Mouse (Mus musculus): ENCODE results near the gene Lcn12. TPM values are rescaled to one million over a fixed set of nuclear protein-coding genes. Genes with fewer than 3 reads are reported as not detected.

The Lcn12 gene
- polyA plus RNA-seq, 1 experiment from 2014 or later: not detected

GRCm38 (mm10) chr2:25457022-25457896, 36.5 kb downstream of the Lcn12 start:
- Histone ChIP-seq H3K4me2 (ENCODE audit: low read depth, low read length) (no peak overlapping the region), H3K27me3 (replicated peaks; ENCODE audit: control insufficient read depth, insufficient read depth, low read length) (no peaks in the 10 kb centered on the region), H3K9me3 (ENCODE audit: control insufficient read depth, low read length) (no peaks in the 10 kb centered on the region), H3K4me3 (ENCODE audit: low read depth, low read length) (no peak overlapping the region), H3K4me1 (ENCODE audit: control insufficient read depth, insufficient read depth, low read length) (peaks cover 10% of the 10 kb centered on the region; the same call in 1 of the 2 replicates), H3K36me3 (ENCODE audit: control insufficient read depth, insufficient read depth, low read length) (no peaks in the 10 kb centered on the region), H3K9ac (ENCODE audit: low read depth, low read length) (no peak overlapping the region), H3K27ac (replicated peaks; ENCODE audit: low read depth, low read length) (no peak overlapping the region)
- 87% methylated on average over 9 of the region's 9 CpGs for WGBS
- no peak for DNase-seq (ENCODE audit: low spot score)
- ATAC-seq (ENCODE audit: low read depth): no peak

GRCm38 (mm10) chr2:25456205-25456953, 37.3 kb downstream of the Lcn12 start, which contains the start of gene Clic3:
TSS of gene Clic3 (plus strand) at chr2:25456838.
- H3K4me2 ChIP-seq (ENCODE audit: low read depth, low read length): no peak within 1 kb of the TSS
- DNase-seq (ENCODE audit: low spot score) (peak; percentile 17), ATAC-seq (ENCODE audit: low read depth) (no peak)
- H3K36me3 ChIP-seq (ENCODE audit: control insufficient read depth, insufficient read depth, low read length): no peaks in the 10 kb centered on the region
- peaks cover 10% of the 10 kb centered on the region; the same call in 1 of the 2 replicates for H3K4me1 ChIP-seq (ENCODE audit: control insufficient read depth, insufficient read depth, low read length)
- no peak within 1 kb of the TSS for H3K27ac ChIP-seq (replicated peaks; ENCODE audit: low read depth, low read length)
- H3K27me3 ChIP-seq (replicated peaks; ENCODE audit: control insufficient read depth, insufficient read depth, low read length): no peaks in the 10 kb centered on the region
- H3K9me3 ChIP-seq (ENCODE audit: control insufficient read depth, low read length): no peaks in the 10 kb centered on the region
- no peak within 1 kb of the TSS for H3K4me3 ChIP-seq (ENCODE audit: low read depth, low read length)
- WGBS: 59% methylated on average over 14 of the region's 14 CpGs
- no peak within 1 kb of the TSS for H3K9ac ChIP-seq (ENCODE audit: low read depth, low read length)

GRCm38 (mm10) chr2:25452951-25453350, 40.8 kb downstream of the Lcn12 start:
- H3K4me1 ChIP-seq (ENCODE audit: control insufficient read depth, insufficient read depth, low read length): no peaks in the 10 kb centered on the region
- ATAC-seq (ENCODE audit: low read depth): no peak
- WGBS: 24% methylated on average over 1 of the region's 1 CpGs
- no peak overlapping the region for H3K27ac ChIP-seq (replicated peaks; ENCODE audit: low read depth, low read length)
- no peaks in the 10 kb centered on the region for H3K36me3 ChIP-seq (ENCODE audit: control insufficient read depth, insufficient read depth, low read length)
- DNase-seq (ENCODE audit: low spot score): no peak
- no peak overlapping the region for H3K9ac ChIP-seq (ENCODE audit: low read depth, low read length)
- no peak overlapping the region for H3K4me3 ChIP-seq (ENCODE audit: low read depth, low read length)
- no peaks in the 10 kb centered on the region for H3K9me3 ChIP-seq (ENCODE audit: control insufficient read depth, low read length)
- no peak overlapping the region for H3K4me2 ChIP-seq (ENCODE audit: low read depth, low read length)
- no peaks in the 10 kb centered on the region for H3K27me3 ChIP-seq (replicated peaks; ENCODE audit: control insufficient read depth, insufficient read depth, low read length)

- Histone ChIP-seq H3K27me3 (replicated peaks; ENCODE audit: control insufficient read depth, insufficient read depth, low read length) (no peaks in the 10 kb centered on the region), H3K4me2 (ENCODE audit: low read depth, low read length) (no peak overlapping the region), H3K27ac (replicated peaks; ENCODE audit: low read depth, low read length) (no peak overlapping the region), H3K4me3 (ENCODE audit: low read depth, low read length) (no peak overlapping the region), H3K4me1 (ENCODE audit: control insufficient read depth, insufficient read depth, low read length) (no peaks in the 10 kb centered on the region), H3K9ac (ENCODE audit: low read depth, low read length) (no peak overlapping the region), H3K36me3 (ENCODE audit: control insufficient read depth, insufficient read depth, low read length) (no peaks in the 10 kb centered on the region), H3K9me3 (ENCODE audit: control insufficient read depth, low read length) (no peaks in the 10 kb centered on the region)
- no peak for ATAC-seq (ENCODE audit: low read depth)
- no peak for DNase-seq (ENCODE audit: low spot score)
- 75% methylated on average over 8 of the region's 8 CpGs for WGBS
These were observed 42.7 kb downstream of the Lcn12 start for GRCm38 (mm10) chr2:25450853-25451647.

GRCm38 (mm10) chr2:25442682-25443081, 51.0 kb downstream of the Lcn12 start:
- no peak overlapping the region for H3K4me3 ChIP-seq (ENCODE audit: low read depth, low read length)
- 0 out of 2 replicates have a peak, but pooled peaks cover 7% of the 10 kb centered on the region for H3K36me3 ChIP-seq (ENCODE audit: control insufficient read depth, insufficient read depth, low read length)
- no peaks in the 10 kb centered on the region for H3K9me3 ChIP-seq (ENCODE audit: control insufficient read depth, low read length)
- 92% methylated on average over 13 of the region's 14 CpGs for WGBS
- no peak overlapping the region for H3K4me2 ChIP-seq (ENCODE audit: low read depth, low read length)
- ATAC-seq (ENCODE audit: low read depth): no peak
- no peak for DNase-seq (ENCODE audit: low spot score)
- H3K27ac ChIP-seq (replicated peaks; ENCODE audit: low read depth, low read length): no peak overlapping the region
- H3K9ac ChIP-seq (ENCODE audit: low read depth, low read length): no peak overlapping the region
- no peaks in the 10 kb centered on the region for H3K4me1 ChIP-seq (ENCODE audit: control insufficient read depth, insufficient read depth, low read length)
- H3K27me3 ChIP-seq (replicated peaks; ENCODE audit: control insufficient read depth, insufficient read depth, low read length): no peaks in the 10 kb centered on the region

- ATAC-seq (ENCODE audit: low read depth): no peak
These were observed 52.6 kb downstream of the Lcn12 start for GRCm38 (mm10) chr2:25441067-25441466.

More at GRCm38 (mm10) chr2:25441067-25441466, 52.6 kb downstream of the Lcn12 start:
- H3K4me2 ChIP-seq (ENCODE audit: low read depth, low read length): no peak overlapping the region
- no peak overlapping the region for H3K4me3 ChIP-seq (ENCODE audit: low read depth, low read length)
- no peaks in the 10 kb centered on the region for H3K9me3 ChIP-seq (ENCODE audit: control insufficient read depth, low read length)
- H3K36me3 ChIP-seq (ENCODE audit: control insufficient read depth, insufficient read depth, low read length): 0 out of 2 replicates have a peak, but pooled peaks cover 7% of the 10 kb centered on the region
- no peaks in the 10 kb centered on the region for H3K27me3 ChIP-seq (replicated peaks; ENCODE audit: control insufficient read depth, insufficient read depth, low read length)
- 86% methylated on average over 20 of the region's 20 CpGs for WGBS
- no peak overlapping the region for H3K27ac ChIP-seq (replicated peaks; ENCODE audit: low read depth, low read length)
- no peaks in the 10 kb centered on the region for H3K4me1 ChIP-seq (ENCODE audit: control insufficient read depth, insufficient read depth, low read length)
- H3K9ac ChIP-seq (ENCODE audit: low read depth, low read length): no peak overlapping the region
- no peak for DNase-seq (ENCODE audit: low spot score)

Small RNAs within 50 kb of the gene (microRNA-seq; reads per million reads assigned to microRNA genes)
- not detected for gene Mir3087 (ENCODE audit: borderline number of aligned reads)

Other genes with a start within 250 kb of the Lcn12 start
- 4.5 and 6.1 TPM in 2 replicates for gene AL732309.1, start 247.0 kb downstream of the Lcn12 start, polyA plus RNA-seq (2014; fragmentation: Nextera tagmentation; extraction: Ambion mirVana)
- 16.1 and 16.6 TPM in 2 replicates for gene Tmem203, start 238.5 kb downstream of the Lcn12 start, polyA plus RNA-seq (2014; fragmentation: Nextera tagmentation; extraction: Ambion mirVana)
- gene Tprn, start 231.3 kb downstream of the Lcn12 start, polyA plus RNA-seq (2014; fragmentation: Nextera tagmentation; extraction: Ambion mirVana): 4.6 and 5.1 TPM in 2 replicates
- 227 and 240 TPM in 2 replicates for gene Ssna1, start 221.5 kb downstream of the Lcn12 start, polyA plus RNA-seq (2014; fragmentation: Nextera tagmentation; extraction: Ambion mirVana)
- 104 and 113 TPM in 2 replicates for gene Anapc2, start 221.4 kb downstream of the Lcn12 start, polyA plus RNA-seq (2014; fragmentation: Nextera tagmentation; extraction: Ambion mirVana)
- not detected in 2 replicates for gene Tmem210, start 205.8 kb downstream of the Lcn12 start, polyA plus RNA-seq (2014; fragmentation: Nextera tagmentation; extraction: Ambion mirVana)
- gene Lrrc26, start 204.0 kb downstream of the Lcn12 start, polyA plus RNA-seq (2014; fragmentation: Nextera tagmentation; extraction: Ambion mirVana): 2.3 and 5.1 TPM in 2 replicates
- 1.7 and 1.8 TPM in 2 replicates for gene Grin1, start 174.7 kb downstream of the Lcn12 start, polyA plus RNA-seq (2014; fragmentation: Nextera tagmentation; extraction: Ambion mirVana)
- 74.7 and 75.0 TPM in 2 replicates for gene Man1b1, start 161.6 kb downstream of the Lcn12 start, polyA plus RNA-seq (2014; fragmentation: Nextera tagmentation; extraction: Ambion mirVana)
- 19.7 and 23.8 TPM in 2 replicates for gene Dpp7, start 137.6 kb downstream of the Lcn12 start, polyA plus RNA-seq (2014; fragmentation: Nextera tagmentation; extraction: Ambion mirVana)
- gene Uap1l1, start 128.2 kb downstream of the Lcn12 start, polyA plus RNA-seq (2014; fragmentation: Nextera tagmentation; extraction: Ambion mirVana): 20.8 and 20.9 TPM in 2 replicates
- gene Sapcd2, start 121.6 kb downstream of the Lcn12 start, polyA plus RNA-seq (2014; fragmentation: Nextera tagmentation; extraction: Ambion mirVana): 21.4 and 29.3 TPM in 2 replicates
- 11.3 and 12.9 TPM in 2 replicates for gene Entpd2, start 98.0 kb downstream of the Lcn12 start, polyA plus RNA-seq (2014; fragmentation: Nextera tagmentation; extraction: Ambion mirVana)
- 75.1 TPM in 2 replicates for gene Npdc1, start 94.6 kb downstream of the Lcn12 start, polyA plus RNA-seq (2014; fragmentation: Nextera tagmentation; extraction: Ambion mirVana)
- gene Fut7, start 70.6 kb downstream of the Lcn12 start, polyA plus RNA-seq (2014; fragmentation: Nextera tagmentation; extraction: Ambion mirVana): 0.10 and 0.11 TPM in 2 replicates
- gene Abca2, start 65.2 kb downstream of the Lcn12 start, polyA plus RNA-seq (2014; fragmentation: Nextera tagmentation; extraction: Ambion mirVana): 6.4 and 6.9 TPM in 2 replicates
- 11.2 and 22.7 TPM in 2 replicates for gene Clic3, start 37.1 kb downstream of the Lcn12 start, polyA plus RNA-seq (2014; fragmentation: Nextera tagmentation; extraction: Ambion mirVana)
- 39.3 and 41.7 TPM in 2 replicates for gene Paxx, start 32.8 kb downstream of the Lcn12 start, polyA plus RNA-seq (2014; fragmentation: Nextera tagmentation; extraction: Ambion mirVana)
- 156 and 191 TPM in 2 replicates for gene Ptgds, start 23.9 kb downstream of the Lcn12 start, polyA plus RNA-seq (2014; fragmentation: Nextera tagmentation; extraction: Ambion mirVana)
- 56.9 and 73.6 TPM in 2 replicates for gene Fbxw5, start 6.8 kb upstream of the Lcn12 start, polyA plus RNA-seq (2014; fragmentation: Nextera tagmentation; extraction: Ambion mirVana)
- 5.0 and 5.1 TPM in 2 replicates for gene C8g, start 7.8 kb upstream of the Lcn12 start, polyA plus RNA-seq (2014; fragmentation: Nextera tagmentation; extraction: Ambion mirVana)
- 30.0 and 33.9 TPM in 2 replicates for gene Traf2, start 53.0 kb upstream of the Lcn12 start, polyA plus RNA-seq (2014; fragmentation: Nextera tagmentation; extraction: Ambion mirVana)
- gene Edf1, start 63.9 kb upstream of the Lcn12 start, polyA plus RNA-seq (2014; fragmentation: Nextera tagmentation; extraction: Ambion mirVana): 312 and 318 TPM in 2 replicates
- gene Mamdc4, start 80.9 kb upstream of the Lcn12 start, polyA plus RNA-seq (2014; fragmentation: Nextera tagmentation; extraction: Ambion mirVana): 1.4 and 1.7 TPM in 2 replicates
- gene Phpt1, start 81.3 kb upstream of the Lcn12 start, polyA plus RNA-seq (2014; fragmentation: Nextera tagmentation; extraction: Ambion mirVana): 148 and 160 TPM in 2 replicates
- gene Ajm1, start 87.8 kb upstream of the Lcn12 start, polyA plus RNA-seq (2014; fragmentation: Nextera tagmentation; extraction: Ambion mirVana): 0.40 and 1.4 TPM in 2 replicates
- 64.4 and 71.9 TPM in 2 replicates for gene Rabl6, start 114.6 kb upstream of the Lcn12 start, polyA plus RNA-seq (2014; fragmentation: Nextera tagmentation; extraction: Ambion mirVana)
- gene Ccdc183, start 123.8 kb upstream of the Lcn12 start, polyA plus RNA-seq (2014; fragmentation: Nextera tagmentation; extraction: Ambion mirVana): 0.33 and 0.41 TPM in 2 replicates
- gene Tmem141, start 128.1 kb upstream of the Lcn12 start, polyA plus RNA-seq (2014; fragmentation: Nextera tagmentation; extraction: Ambion mirVana): 22.9 and 33.0 TPM in 2 replicates
- gene Fcna, start 134.1 kb upstream of the Lcn12 start, polyA plus RNA-seq (2014; fragmentation: Nextera tagmentation; extraction: Ambion mirVana): 2.8 and 4.9 TPM in 2 replicates
- gene Lcn8, start 159.2 kb upstream of the Lcn12 start, polyA plus RNA-seq (2014; fragmentation: Nextera tagmentation; extraction: Ambion mirVana): not detected in 2 replicates
- gene Lcn5, start 164.0 kb upstream of the Lcn12 start, polyA plus RNA-seq (2014; fragmentation: Nextera tagmentation; extraction: Ambion mirVana): not detected in 2 replicates
- gene Lcn6, start 182.9 kb upstream of the Lcn12 start, polyA plus RNA-seq (2014; fragmentation: Nextera tagmentation; extraction: Ambion mirVana): not detected in 2 replicates
- gene Lcn10, start 188.8 kb upstream of the Lcn12 start, polyA plus RNA-seq (2014; fragmentation: Nextera tagmentation; extraction: Ambion mirVana): not detected in 2 replicates
- not detected in 2 replicates for gene Obp2a, start 206.1 kb upstream of the Lcn12 start, polyA plus RNA-seq (2014; fragmentation: Nextera tagmentation; extraction: Ambion mirVana)
- 82.5 and 82.9 TPM in 2 replicates for gene Bmyc, start 212.8 kb upstream of the Lcn12 start, polyA plus RNA-seq (2014; fragmentation: Nextera tagmentation; extraction: Ambion mirVana)
- gene Obp2b, start 243.1 kb upstream of the Lcn12 start, polyA plus RNA-seq (2014; fragmentation: Nextera tagmentation; extraction: Ambion mirVana): not detected in 2 replicates